Mouse (Mus musculus) limb, embryonic 10.5 days (tissue): ENCODE measurements around the gene Fgd5. TPM values are rescaled to one million over a fixed set of nuclear protein-coding genes. Genes with fewer than 3 reads are reported as not detected.
A peak's percentile ranks its signal among the peaks of the same experiment; 100 is the strongest.

Source experiments
- DNase-seq: peaks from one replicate; pipeline ENCODE4 v3.0.0-alpha.2; 2017; ENCODE audit warnings: low spot score
- H3K27ac ChIP-seq: fragments of 300-500 bp; sonication (generic); 2 replicates; pipeline ENCODE4 v1.5.1; 2016; ENCODE audit warnings: mild to moderate bottlenecking
- H3K27me3 ChIP-seq: fragments of 300-500 bp; sonication (generic); 2 replicates; pipeline ENCODE4 v1.6.1; 2016; ENCODE audit warnings: low read depth, mild to moderate bottlenecking; ENCODE audit not compliant: poor library complexity, severe bottlenecking
- H3K36me3 ChIP-seq: fragments of 300-500 bp; sonication (generic); 2 replicates; pipeline ENCODE4 v1.6.1; 2016; ENCODE audit warnings: mild to moderate bottlenecking, moderate library complexity
- H3K4me1 ChIP-seq: fragments of 300-500 bp; sonication (generic); 2 replicates; pipeline ENCODE4 v1.6.1; 2016
- H3K4me3 ChIP-seq: fragments of 300-500 bp; sonication (generic); 2 replicates; pipeline ENCODE4 v1.5.1; 2016; ENCODE audit warnings: mild to moderate bottlenecking, moderate library complexity
- H3K9me3 ChIP-seq: fragments of 300-500 bp; sonication (generic); replicated peaks from 2 replicates; pipeline ENCODE4 v1.6.1; 2016; ENCODE audit warnings: mild to moderate bottlenecking
- WGBS: fragments of 180-500 bp; shearing (Covaris S2); methylation state at CpG from one replicate; pipeline ENCODE4 v1.1.7; 2016; 5-methylcytosine and 5-hydroxymethylcytosine counted together
- polyA plus RNA-seq: library from polyadenylated mRNA; unstranded; fragments of >200 nt; fragmentation: Nextera tagmentation; extraction: Ambion mirVana; gene quantifications from 2 replicates; pipeline ENCODE4 v1.2.1, GENCODE M21; 2016

Fgd5 gene
- polyA plus RNA-seq, 1 experiment from 2014 or later: 8.0 TPM

DNA sequence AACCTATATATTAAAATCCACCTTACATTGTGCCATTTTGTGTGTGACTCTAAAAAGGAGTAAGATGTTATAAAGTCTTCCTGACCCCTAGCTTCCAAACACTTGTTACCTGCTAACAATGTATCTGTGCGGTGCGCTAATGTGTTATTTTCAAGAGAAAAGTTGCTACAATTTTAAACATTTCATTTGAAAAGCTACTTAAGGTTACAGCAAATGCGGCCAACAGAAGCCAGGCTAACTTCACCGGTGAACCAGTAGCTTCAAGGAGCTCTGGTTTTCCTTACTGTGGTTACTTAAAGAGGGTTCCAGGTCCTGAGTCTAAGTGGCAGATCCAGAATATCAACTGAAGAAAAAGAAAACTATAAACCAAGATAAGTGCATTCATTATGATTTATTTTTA, 111.3 kb downstream of the Fgd5 start:
- no peaks in the 10 kb centered on the region for H3K9me3 ChIP-seq
- no peak for DNase-seq
- H3K4me1 ChIP-seq: peaks cover 29% of the 10 kb centered on the region
- 94% methylated on average over 4 of the region's 4 CpGs for WGBS
- no peaks in the 10 kb centered on the region for H3K36me3 ChIP-seq
- H3K27ac ChIP-seq: no peak overlapping the region
- H3K4me3 ChIP-seq: peak overlapping the region; percentile 93
- no peaks in the 10 kb centered on the region for H3K27me3 ChIP-seq

DNA sequence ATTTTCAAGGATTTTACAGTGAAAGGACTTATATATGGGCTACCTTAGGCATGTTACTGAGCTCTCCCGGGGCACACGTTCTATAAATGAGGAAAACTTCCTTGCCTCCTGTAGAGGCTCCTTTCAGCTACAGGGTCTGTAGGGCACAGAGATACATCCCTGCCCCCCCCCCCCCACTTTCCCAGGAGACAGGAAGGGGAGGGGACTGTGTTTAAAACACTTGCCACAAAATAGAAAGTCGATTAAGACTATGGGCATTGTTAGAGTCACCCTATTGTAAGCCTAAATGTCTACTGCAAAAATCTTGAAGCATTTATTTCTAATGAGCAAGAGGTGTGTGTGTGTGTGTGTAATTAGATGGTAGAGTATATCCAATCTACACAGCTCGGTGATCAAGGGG, 111.8 kb downstream of the Fgd5 start:
- DNase-seq: no peak
- no peaks in the 10 kb centered on the region for H3K36me3 ChIP-seq
- peaks cover 29% of the 10 kb centered on the region for H3K4me1 ChIP-seq
- no peaks in the 10 kb centered on the region for H3K27me3 ChIP-seq
- peak overlapping the region; percentile 93 for H3K4me3 ChIP-seq
- no peaks in the 10 kb centered on the region for H3K9me3 ChIP-seq
- H3K27ac ChIP-seq: peak overlapping the region; percentile 98
- 13% methylated on average over 4 of the region's 4 CpGs for WGBS

DNA sequence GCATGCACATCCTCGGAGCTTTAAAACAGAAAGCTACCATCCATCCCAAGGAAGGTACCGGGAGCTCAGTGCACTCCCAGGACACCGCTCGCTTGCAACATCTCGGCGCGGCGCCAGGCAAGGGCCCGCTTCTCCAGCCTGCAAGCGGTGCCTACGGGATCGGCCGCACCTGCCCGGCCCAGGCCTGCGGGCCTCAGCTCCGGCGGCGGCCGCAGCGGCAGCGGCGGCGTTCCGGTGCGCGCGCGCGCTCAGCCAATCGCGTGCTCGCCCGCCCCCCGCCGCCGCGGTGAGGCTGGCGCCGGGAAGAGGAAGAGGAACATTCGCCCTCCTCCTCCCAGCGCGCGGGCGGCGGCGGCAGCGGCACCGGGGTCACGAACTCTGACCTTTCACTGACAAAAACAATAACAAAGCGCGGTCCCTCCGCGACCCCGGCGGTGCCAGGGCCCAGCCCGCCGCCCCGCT, 112.5 kb downstream of the Fgd5 start, which contains the start of gene Nr2c2:
Gene Nr2c2, plus strand, starts transcription at position 261 of the 462 bp plus-strand sequence.
- Histone ChIP-seq H3K4me1 (peaks cover 29% of the 10 kb centered on the region), H3K4me3 (peak within 1 kb of the TSS; percentile 93), H3K27me3 (no peaks in the 10 kb centered on the region), H3K36me3 (no peaks in the 10 kb centered on the region), H3K27ac (peak within 1 kb of the TSS; percentile 98), H3K9me3 (no peaks in the 10 kb centered on the region)
- peak; percentile 85 for DNase-seq
- under 1% methylated on average over 52 of the region's 58 CpGs for WGBS

DNA sequence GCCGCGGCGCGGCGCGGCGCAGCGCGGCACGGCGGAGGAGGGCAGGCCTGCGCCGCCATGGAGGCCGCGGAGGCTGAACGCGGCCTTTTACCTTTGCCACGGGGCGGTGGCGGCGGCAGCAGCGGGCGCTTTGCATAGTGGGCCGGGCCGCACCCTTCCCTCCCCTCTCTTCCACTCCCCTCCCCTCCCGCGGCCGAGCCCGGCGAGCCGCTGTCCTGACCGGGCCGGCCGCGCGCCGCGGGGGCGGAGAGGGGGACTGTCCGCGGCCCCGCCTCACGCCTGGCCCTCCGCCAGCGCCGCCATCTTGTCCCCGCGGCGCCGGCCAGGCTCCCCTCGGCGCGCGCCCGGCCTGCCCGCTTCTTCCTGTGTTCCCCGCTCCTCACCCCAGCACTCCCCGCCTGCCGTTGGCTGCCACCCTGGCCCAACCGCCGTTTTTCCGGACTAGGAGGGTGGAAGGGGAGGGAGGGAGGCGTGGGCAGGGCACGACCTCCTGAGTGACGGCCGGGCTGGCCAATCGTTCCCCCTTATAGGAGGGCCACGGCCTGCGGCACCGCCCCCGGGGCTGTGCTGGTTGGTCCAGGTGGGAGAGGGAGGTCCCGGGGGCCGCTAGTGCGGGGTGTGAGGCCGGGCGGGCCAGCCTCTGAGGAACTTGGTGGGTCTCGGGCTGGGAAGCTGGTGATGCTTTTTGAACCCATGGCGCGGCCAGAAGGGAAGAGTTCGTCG, 113.2 kb downstream of the Fgd5 start:
- H3K36me3 ChIP-seq: no peaks in the 10 kb centered on the region
- H3K4me1 ChIP-seq: peaks cover 29% of the 10 kb centered on the region
- peak overlapping the region; percentile 98 for H3K27ac ChIP-seq
- under 1% methylated on average over 51 of the region's 81 CpGs for WGBS
- peak; percentile 99 for DNase-seq
- peak overlapping the region; percentile 93 for H3K4me3 ChIP-seq
- no peaks in the 10 kb centered on the region for H3K27me3 ChIP-seq
- H3K9me3 ChIP-seq: no peaks in the 10 kb centered on the region

DNA sequence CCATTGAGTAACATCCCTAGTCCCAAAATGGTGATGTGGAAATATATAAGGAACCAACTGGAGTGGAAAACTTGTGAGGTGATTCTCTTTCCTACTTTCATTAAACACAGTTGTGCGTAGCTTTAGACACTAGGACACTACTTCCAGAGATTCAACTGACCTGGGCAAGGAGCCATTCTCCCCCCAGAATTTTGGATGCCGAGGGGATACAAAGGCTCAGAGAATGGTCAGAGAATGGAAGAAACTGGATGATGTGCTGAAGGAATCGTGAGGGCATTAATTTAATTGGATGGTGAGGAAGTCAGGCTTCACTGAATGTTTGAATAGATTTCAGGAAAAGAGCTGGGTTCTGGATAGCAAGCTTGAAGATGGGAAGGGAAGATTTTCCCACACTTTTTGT, 114.1 kb downstream of the Fgd5 start:
- peaks cover 29% of the 10 kb centered on the region for H3K4me1 ChIP-seq
- H3K27me3 ChIP-seq: no peaks in the 10 kb centered on the region
- H3K27ac ChIP-seq: peak overlapping the region; percentile 98
- no peak for DNase-seq
- peak overlapping the region; percentile 93 for H3K4me3 ChIP-seq
- no peaks in the 10 kb centered on the region for H3K36me3 ChIP-seq
- H3K9me3 ChIP-seq: no peaks in the 10 kb centered on the region
- WGBS: 50% methylated on average over 3 of the region's 3 CpGs

DNA sequence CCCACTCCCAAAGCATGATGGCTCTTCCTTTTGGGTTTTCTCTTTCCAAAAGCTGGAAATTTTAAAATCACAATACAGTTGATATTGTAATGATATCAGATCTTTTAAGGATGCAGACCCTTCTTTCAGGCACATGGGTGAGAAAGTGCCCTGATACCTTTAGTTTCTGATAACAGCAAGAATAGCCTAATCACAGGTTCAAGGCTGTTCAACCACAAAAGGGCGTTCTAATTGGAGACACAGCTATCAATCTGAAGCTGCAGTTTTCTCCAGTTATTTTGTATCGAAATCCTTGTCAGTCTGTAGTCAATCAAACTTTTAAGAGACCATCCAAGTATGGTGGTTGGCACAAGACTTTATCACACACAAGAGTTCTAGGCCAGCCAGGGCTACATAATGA, 115.2 kb downstream of the Fgd5 start:
- Histone ChIP-seq H3K4me3 (no peak overlapping the region), H3K27ac (no peak overlapping the region), H3K4me1 (peaks cover 29% of the 10 kb centered on the region), H3K9me3 (no peaks in the 10 kb centered on the region), H3K36me3 (no peaks in the 10 kb centered on the region), H3K27me3 (no peaks in the 10 kb centered on the region)
- 87% methylated on average over 2 of the region's 2 CpGs for WGBS
- no peak for DNase-seq

DNA sequence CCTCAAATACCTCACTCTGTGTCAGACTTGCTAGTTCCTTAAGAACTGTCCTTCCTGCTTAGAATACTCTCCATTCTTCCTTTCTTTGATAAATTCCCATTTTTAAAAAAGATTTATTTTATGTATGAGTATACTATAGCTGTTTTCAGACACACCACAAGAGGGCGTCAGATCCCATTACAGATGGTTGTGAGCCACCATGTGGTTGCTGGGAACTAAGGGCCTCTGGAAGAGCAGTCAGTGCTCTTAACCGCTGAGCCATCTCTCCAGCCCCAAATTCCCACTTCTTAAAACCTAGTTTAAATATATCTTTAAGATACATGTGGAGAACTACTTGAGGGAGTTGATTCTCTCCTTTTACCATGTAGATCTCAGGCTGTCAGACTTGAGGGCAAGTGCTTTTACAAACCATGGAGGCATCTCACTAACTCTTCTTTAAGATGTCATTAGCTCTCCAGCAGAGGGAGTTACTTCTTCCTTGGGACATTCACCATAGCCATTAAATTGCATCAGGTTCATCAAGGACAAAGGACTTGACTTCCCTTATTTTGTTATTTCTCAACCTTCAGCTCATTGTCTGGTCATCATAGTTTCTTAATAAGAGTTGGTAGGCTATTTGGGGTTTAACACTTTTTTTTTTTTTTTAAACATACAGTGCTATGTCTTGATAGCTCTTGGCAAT, 122.1 kb downstream of the Fgd5 start:
- H3K4me1 ChIP-seq: no peaks in the 10 kb centered on the region
- no peak overlapping the region for H3K27ac ChIP-seq
- H3K4me3 ChIP-seq: no peak overlapping the region
- H3K9me3 ChIP-seq: no peaks in the 10 kb centered on the region
- H3K27me3 ChIP-seq: no peaks in the 10 kb centered on the region
- H3K36me3 ChIP-seq: no peaks in the 10 kb centered on the region
- 65% methylated on average over 2 of the region's 2 CpGs for WGBS
- DNase-seq: no peak

DNA sequence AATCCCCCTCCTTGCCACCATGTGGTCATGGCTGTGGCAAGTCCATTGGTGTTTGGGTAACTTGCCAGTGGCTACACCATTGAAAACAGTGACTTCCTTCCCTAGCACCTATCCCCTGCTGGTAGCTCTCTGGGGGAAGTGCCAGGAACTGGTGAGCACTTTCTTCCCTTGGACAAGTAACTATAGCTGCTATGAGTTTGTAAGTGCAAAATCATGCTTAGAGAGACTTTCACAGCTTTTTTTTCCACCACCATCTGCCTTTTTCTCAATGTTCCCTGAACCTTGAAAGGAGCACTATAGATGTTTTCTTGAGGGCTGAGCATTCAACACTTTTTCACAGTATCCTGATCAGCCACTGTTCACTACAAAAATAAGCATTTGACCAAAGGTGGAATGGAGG, 145.9 kb downstream of the Fgd5 start:
- DNase-seq: no peak

More for the DNA sequence above, 145.9 kb downstream of the Fgd5 start:
- no peaks in the 10 kb centered on the region for H3K4me1 ChIP-seq
- peaks cover 3% of the 10 kb centered on the region; the same call in 1 of the 2 replicates for H3K36me3 ChIP-seq
- H3K27ac ChIP-seq: no peak overlapping the region
- H3K4me3 ChIP-seq: no peak overlapping the region
- H3K27me3 ChIP-seq: no peaks in the 10 kb centered on the region
- no peaks in the 10 kb centered on the region for H3K9me3 ChIP-seq

Other genes starting within 250 kb of the Fgd5 start
- gene Grip2, start 151.6 kb upstream of the Fgd5 start, polyA plus RNA-seq: 0.06 and 0.28 TPM in 2 replicates
- 27.2 and 30.6 TPM in 2 replicates for gene Ccdc174, start 100.8 kb upstream of the Fgd5 start, polyA plus RNA-seq
- 0.18 and 0.34 TPM in 2 replicates for gene 4930590J08Rik, start 76.1 kb upstream of the Fgd5 start, polyA plus RNA-seq
- 19.2 and 20.3 TPM in 2 replicates for gene Nr2c2, start 112.5 kb downstream of the Fgd5 start, polyA plus RNA-seq
- gene Mrps25, start 205.2 kb downstream of the Fgd5 start, polyA plus RNA-seq: 97.2 and 105 TPM in 2 replicates
- gene Rbsn, start 236.0 kb downstream of the Fgd5 start, polyA plus RNA-seq: 26.4 and 30.1 TPM in 2 replicates